Mouse (Mus musculus) MN1 (cell line): ENCODE data around the gene Epn1.

Source experiments
- DNase-seq: peaks from one replicate; pipeline ENCODE4 v3.0.0-alpha.2; 2016; ENCODE audit warnings: low spot score

The Epn1 gene

DNA sequence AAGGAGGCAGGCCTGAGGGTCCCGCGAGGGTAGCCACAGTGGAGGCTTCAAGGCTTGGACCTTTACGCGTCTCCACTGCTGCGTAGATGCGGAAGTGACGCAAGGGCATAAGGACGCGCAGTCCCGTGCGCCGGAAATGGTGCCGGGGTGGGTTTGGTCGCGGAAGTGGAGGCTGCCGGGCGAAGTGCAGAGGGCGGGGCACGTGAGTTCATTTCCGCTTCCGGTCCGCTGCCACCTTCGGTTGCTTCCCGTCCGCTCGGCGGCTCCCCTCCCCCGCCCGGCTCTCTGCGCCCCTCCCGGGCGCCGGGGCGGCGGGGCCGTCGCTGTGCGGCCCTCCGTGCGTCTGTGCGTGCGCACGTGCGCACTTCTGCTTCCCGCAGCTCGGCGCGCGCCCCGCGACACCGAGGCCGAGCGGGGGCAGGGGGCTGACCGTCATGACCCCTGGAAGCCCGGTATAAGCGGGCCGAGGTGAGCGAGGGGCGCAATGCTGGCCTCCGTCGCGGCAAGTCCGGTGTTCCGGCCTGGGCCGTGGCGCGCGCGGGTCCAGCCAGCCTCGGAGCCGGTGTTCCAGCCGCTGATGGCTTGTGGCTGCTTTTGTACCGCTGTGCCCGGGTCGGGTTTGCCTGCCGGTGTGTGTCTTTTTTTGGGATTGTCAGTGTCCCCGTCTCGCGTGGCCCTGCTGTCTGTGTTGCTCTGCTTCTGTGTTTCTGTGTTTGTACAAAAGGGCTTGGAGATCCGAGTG is at the start of gene Epn1:
TSS of gene Epn1 (plus strand) at position 226 of the 742 bp plus-strand sequence.
- DNase-seq: peak; percentile 95

GRCm38 (mm10) chr7:5030554-5031275 is 49.3 kb upstream of the Epn1 start:
- no peak for DNase-seq

- no peak for DNase-seq
Measured at GRCm38 (mm10) chr7:5031496-5031895, 48.5 kb upstream of the Epn1 start.

DNA sequence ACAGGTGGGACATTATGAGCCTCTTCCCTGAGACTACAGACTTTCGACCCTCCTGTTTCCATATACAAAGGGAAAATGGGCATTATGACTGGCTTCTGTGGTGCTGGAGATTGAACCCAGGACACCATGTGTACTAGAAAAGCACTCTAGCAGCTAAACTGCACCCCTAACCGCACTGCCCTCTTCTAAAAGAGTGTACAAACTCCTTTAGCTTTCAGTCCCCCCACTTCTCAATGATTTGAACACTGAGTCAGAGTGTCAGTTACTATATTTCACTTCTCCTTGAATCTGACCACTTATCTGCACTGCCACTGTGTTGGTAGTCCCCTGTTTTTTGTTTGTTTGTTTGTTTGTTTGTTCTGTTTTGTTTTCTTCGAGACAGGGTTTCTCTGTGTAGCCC is 46.2 kb upstream of the Epn1 start, which contains the start of gene 4632433K11Rik:
TSS of gene 4632433K11Rik (plus strand) at position 301 of the 400 bp plus-strand sequence.
- DNase-seq: no peak

GRCm38 (mm10) chr7:5035628-5036027 is 44.4 kb upstream of the Epn1 start:
- DNase-seq: no peak

- DNase-seq: no peak
Measured at GRCm38 (mm10) chr7:5036136-5036535, 43.9 kb upstream of the Epn1 start.

DNA sequence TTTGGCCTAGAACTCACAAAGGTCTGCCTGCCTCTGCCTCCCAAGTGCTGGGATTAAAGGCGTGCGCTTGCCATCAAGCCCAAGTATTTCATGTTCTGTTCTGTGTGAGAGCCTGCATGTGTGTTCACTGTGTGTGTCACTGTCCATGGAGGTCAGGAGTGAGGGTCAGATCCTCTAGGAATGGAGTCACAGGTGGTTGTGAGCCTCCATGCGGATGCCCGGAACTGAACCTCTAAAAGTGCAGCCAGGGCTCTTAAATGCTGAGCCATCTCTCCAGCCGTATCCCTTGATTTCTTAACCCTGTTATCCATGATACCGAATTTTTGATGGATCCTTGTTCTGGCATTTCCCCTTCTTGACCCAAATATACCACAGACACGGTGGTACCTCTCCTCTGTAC is 43.0 kb upstream of the Epn1 start:
- no peak for DNase-seq

DNA sequence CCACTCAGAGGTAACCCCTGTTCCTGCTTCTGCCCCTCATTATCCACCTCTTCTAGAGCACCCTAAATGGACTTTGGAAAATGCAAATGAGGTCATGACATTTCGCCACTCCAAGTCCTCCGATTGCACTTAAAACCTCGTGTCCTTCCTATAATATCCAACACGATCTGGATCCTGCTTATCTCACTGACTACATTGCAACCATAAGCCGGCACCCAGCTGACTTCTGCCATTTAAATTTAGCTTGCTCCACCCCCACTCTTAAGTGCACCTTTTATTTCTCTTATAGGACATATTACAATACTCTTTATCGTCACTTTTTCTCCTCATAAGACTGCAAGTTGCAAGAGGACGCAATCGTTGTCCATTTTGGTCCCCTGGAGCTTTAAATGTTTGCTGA is 42.6 kb upstream of the Epn1 start:
- no peak for DNase-seq

DNA sequence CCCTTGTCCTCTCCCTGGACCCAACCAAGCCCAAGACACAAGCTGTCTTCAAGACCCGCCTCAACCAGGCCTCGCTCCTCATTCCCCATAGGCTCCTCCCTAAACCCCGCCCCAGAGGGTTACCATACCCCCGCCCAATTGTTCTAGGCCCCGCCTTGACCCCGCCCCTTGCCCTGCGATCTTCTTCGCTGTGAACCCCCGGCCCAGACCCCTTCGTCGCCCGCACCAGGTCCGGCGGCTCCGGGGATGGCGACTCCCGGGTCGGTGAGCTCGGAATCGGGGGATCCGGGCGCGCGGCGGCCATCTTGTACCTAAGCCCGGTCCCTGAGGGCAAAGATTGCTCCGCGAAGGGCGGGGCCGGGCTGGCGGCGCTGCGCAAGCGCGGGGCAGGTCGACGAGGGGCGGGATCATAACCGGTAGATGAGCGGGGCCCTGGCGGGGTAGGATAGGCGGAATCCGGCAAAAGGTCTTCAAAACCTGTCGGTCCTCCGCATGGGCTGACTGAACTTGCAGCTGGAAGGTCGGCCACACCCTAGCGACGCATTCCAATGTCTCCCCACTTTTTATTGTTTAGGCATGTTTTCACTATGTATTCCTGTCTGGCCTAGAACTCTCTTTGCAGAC is 41.8 kb upstream of the Epn1 start, which contains the start of gene Zfp784:
TSS of gene Zfp784 (minus strand) at position 338 of the 624 bp plus-strand sequence.
- peak; percentile 91 for DNase-seq

GRCm38 (mm10) chr7:5038940-5039339 is 41.1 kb upstream of the Epn1 start:
- DNase-seq: no peak

DNA sequence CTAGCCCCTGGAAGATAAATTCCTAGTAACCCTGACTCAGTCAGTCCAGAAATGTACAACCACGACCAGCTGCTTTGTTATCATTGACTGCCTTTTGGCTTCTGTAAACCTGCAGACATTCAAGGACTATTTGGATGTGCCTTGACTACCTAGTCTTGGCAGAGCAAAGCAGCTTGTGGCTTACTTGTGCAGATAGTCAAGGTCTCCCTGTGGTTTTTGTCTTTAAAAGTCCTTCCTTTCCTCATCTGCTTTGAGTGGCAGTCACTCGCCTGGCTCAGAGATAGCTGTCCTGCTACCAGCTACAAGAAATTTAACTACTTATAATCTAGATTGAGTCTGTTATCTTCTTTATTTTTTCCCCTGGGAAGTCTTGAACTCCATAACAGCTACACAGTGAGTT is 35.1 kb upstream of the Epn1 start:
- no peak for DNase-seq

GRCm38 (mm10) chr7:5046112-5046511 is 33.9 kb upstream of the Epn1 start:
- DNase-seq: no peak

DNA sequence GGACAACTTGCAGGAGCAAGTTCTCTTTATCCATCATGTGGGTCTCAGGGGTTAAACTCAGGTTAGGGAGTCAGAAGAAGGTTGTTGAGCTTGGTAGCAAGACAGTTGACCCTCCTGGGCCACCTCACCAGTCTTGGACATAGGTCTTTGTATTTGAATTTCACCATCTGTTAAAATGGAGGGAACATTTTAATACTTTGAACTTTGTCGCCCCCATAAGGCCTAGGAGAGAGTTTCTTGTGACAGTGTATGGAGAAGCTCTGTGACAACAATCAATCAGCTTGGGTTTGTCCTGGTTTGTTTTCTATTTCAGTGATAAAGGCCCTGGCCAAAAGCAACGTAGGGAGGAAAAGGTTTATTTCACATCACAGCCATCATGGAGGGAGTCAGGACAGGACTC is 32.7 kb upstream of the Epn1 start:
- DNase-seq: peak; percentile 61

- DNase-seq: peak; percentile 84
Measured at GRCm38 (mm10) chr7:5051193-5052192, 28.5 kb upstream of the Epn1 start, which contains the start of gene Zfp580. Zfp580 (plus strand) TSS chr7:5051538.

GRCm38 (mm10) chr7:5052438-5052837 is 27.6 kb upstream of the Epn1 start:
- DNase-seq: no peak

- DNase-seq: no peak
Measured at GRCm38 (mm10) chr7:5052931-5053343, 27.1 kb upstream of the Epn1 start.

GRCm38 (mm10) chr7:5053456-5054179 is 26.4 kb upstream of the Epn1 start:
- DNase-seq: no peak

- DNase-seq: no peak
Measured at GRCm38 (mm10) chr7:5056651-5057263, 23.3 kb upstream of the Epn1 start.

DNA sequence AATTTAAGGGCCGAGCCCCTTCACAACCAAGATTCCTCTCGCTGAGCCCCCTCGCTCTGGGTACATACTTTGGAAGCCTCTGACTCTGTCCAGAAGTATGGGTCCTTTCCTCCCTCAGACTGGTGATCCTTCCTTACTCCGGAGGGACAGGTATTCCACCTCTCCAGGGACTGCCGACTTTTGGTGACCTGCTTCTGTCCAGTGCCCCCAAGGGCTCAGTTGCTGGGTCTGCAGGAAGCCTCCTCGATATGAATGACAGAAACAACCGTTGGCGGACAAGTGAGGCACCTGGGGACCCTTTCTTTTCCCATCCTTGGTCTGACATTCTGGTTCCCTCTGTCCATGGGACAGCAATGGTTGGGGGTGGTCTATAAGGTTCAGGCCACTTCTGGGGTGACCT is 22.7 kb upstream of the Epn1 start:
- DNase-seq: no peak

DNA sequence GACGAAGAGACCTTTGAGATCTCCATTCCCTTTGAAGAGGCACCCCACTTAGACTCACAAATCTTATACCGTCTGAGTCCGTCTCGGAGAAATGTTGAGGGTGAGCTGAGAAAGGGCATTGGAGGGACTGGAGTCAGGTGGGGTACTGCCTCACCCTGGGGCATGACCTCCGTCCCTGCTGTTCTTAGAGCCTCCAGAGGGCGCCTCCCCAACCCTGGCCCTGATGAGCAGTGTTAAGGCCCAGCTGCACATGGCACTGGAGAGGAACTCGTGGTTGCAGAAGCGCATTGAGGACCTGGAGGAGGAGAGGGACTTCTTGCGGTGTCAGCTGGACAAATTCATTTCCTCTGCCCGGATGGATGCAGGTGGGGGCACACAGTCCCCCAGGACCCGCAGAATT is 22.2 kb upstream of the Epn1 start:
- DNase-seq: no peak
